Mouse (Mus musculus) neural tube, embryonic 11.5 days (tissue): ENCODE data around the gene Csnk2a2. TPM values are rescaled to one million over a fixed set of nuclear protein-coding genes. Genes with fewer than 3 reads are reported as not detected.

Source experiments
- ATAC-seq: fragments of 200-750 bp; cut with Nextera tagmentation; 2 replicates; pipeline ENCODE4 v1.8.0; 2017; ENCODE audit warnings: moderate number of reproducible peaks, mild to moderate bottlenecking, moderate TSS enrichment, moderate library complexity; ENCODE audit not compliant: insufficient read depth, low FRiP score, low TSS enrichment
- DNase-seq: peaks from one replicate; pipeline ENCODE4 v3.0.0-alpha.2; 2015; ENCODE audit warnings: low spot score
- H3K27ac ChIP-seq: fragments of 300-500 bp; sonication (generic); 2 replicates; pipeline ENCODE4 v1.5.1; 2014; ENCODE audit warnings: low read depth, mild to moderate bottlenecking, low read length
- H3K27me3 ChIP-seq: fragments of 300-500 bp; sonication (generic); 2 replicates; pipeline ENCODE4 v1.6.1; 2014; ENCODE audit warnings: mild to moderate bottlenecking, low read length, mixed read lengths; ENCODE audit not compliant: control insufficient read depth, insufficient read depth
- H3K36me3 ChIP-seq: fragments of 300-500 bp; sonication (generic); 2 replicates; pipeline ENCODE4 v1.6.1; 2014; ENCODE audit warnings: mild to moderate bottlenecking, low read length, moderate library complexity, mixed read lengths; ENCODE audit not compliant: control insufficient read depth, insufficient read depth
- H3K4me1 ChIP-seq: fragments of 300-500 bp; sonication (generic); 2 replicates; pipeline ENCODE4 v1.6.1; 2014; ENCODE audit warnings: low read length, mixed read lengths; ENCODE audit not compliant: control insufficient read depth, insufficient read depth
- H3K4me2 ChIP-seq: fragments of 300-500 bp; sonication (generic); 2 replicates; pipeline ENCODE4 v1.6.1; 2014; ENCODE audit warnings: low read depth, mild to moderate bottlenecking, moderate library complexity
- H3K4me3 ChIP-seq: fragments of 300-500 bp; sonication (generic); 2 replicates; pipeline ENCODE4 v1.5.1; 2014; ENCODE audit warnings: low read depth, low read length
- H3K9ac ChIP-seq: fragments of 300-500 bp; sonication (generic); 2 replicates; pipeline ENCODE4 v1.6.1; 2014; ENCODE audit warnings: mild to moderate bottlenecking, low read length
- H3K9me3 ChIP-seq: fragments of 300-500 bp; sonication (generic); 2 replicates; pipeline ENCODE4 v1.6.1; 2016; ENCODE audit warnings: low read length; ENCODE audit not compliant: control insufficient read depth
- WGBS: fragments of 180-500 bp; shearing (Covaris S2); extraction: QIAGEN DNeasy Blood & Tissue Kit; methylation state at CpG from one replicate; pipeline ENCODE4 v1.1.7; 2014; 5-methylcytosine and 5-hydroxymethylcytosine counted together
- polyA plus RNA-seq: library from polyadenylated mRNA; unstranded; fragments of >200 nt; fragmentation: Nextera tagmentation; extraction: Ambion mirVana; gene quantifications from 2 replicates; pipeline ENCODE4 v1.2.1, GENCODE M21; 2014

Gene Csnk2a2
- polyA plus RNA-seq, 1 experiment from 2014 or later: 18.3 TPM

- no peak overlapping the region for H3K9ac ChIP-seq
- no peak overlapping the region for H3K4me2 ChIP-seq
- H3K4me3 ChIP-seq: no peak overlapping the region
- ATAC-seq (no peak), DNase-seq (no peak)
- H3K27me3 ChIP-seq: no peaks in the 10 kb centered on the region
- no peaks in the 10 kb centered on the region for H3K36me3 ChIP-seq
- no peak overlapping the region for H3K27ac ChIP-seq
- H3K4me1 ChIP-seq: no peaks in the 10 kb centered on the region
- WGBS: 80% methylated on average over 6 of the region's 6 CpGs
- H3K9me3 ChIP-seq: no peaks in the 10 kb centered on the region
Observed at GRCm38 (mm10) chr8:95495444-95495843, 5.6 kb upstream of the Csnk2a2 start.

- 63% methylated on average over 4 of the region's 4 CpGs for WGBS
Observed at GRCm38 (mm10) chr8:95492057-95492456, 2.2 kb upstream of the Csnk2a2 start.

GRCm38 (mm10) chr8:95488698-95489332, 1.0 kb downstream of the Csnk2a2 start:
- ATAC-seq: peak; percentile 92
- peaks cover 3% of the 10 kb centered on the region; the same call in 1 of the 2 replicates for H3K4me1 ChIP-seq
- H3K27me3 ChIP-seq: no peaks in the 10 kb centered on the region
- peak overlapping the region; percentile 95 for H3K9ac ChIP-seq
- H3K9me3 ChIP-seq: no peaks in the 10 kb centered on the region
- peak overlapping the region; percentile 95 for H3K4me2 ChIP-seq
- WGBS: 5% methylated on average over 7 of the region's 42 CpGs
- H3K36me3 ChIP-seq: peaks cover 6% of the 10 kb centered on the region; the same call in 1 of the 2 replicates
- DNase-seq: peak; percentile 89
- peak overlapping the region; percentile 44; the same call in 1 of the 2 replicates for H3K27ac ChIP-seq
- H3K4me3 ChIP-seq: peak overlapping the region; percentile 99

More at GRCm38 (mm10) chr8:95492057-95492456, 2.2 kb upstream of the Csnk2a2 start:
- Histone ChIP-seq H3K4me3 (no peak overlapping the region), H3K9ac (no peak overlapping the region), H3K9me3 (no peaks in the 10 kb centered on the region), H3K27ac (no peak overlapping the region), H3K36me3 (no peaks in the 10 kb centered on the region), H3K27me3 (no peaks in the 10 kb centered on the region), H3K4me2 (no peak overlapping the region), H3K4me1 (peaks cover 3% of the 10 kb centered on the region; the same call in 1 of the 2 replicates)
- DNase-seq: no peak
- no peak for ATAC-seq

- H3K27ac ChIP-seq: peak overlapping the region; percentile 44; the same call in 1 of the 2 replicates
Observed at GRCm38 (mm10) chr8:95487800-95488697, 1.8 kb downstream of the Csnk2a2 start.

GRCm38 (mm10) chr8:95470008-95470407, 19.8 kb downstream of the Csnk2a2 start:
- ATAC-seq (no peak), DNase-seq (no peak)
- H3K4me3 ChIP-seq: no peak overlapping the region
- H3K36me3 ChIP-seq: peaks cover 11% of the 10 kb centered on the region
- no peaks in the 10 kb centered on the region for H3K27me3 ChIP-seq
- H3K4me1 ChIP-seq: no peaks in the 10 kb centered on the region
- no peak overlapping the region for H3K27ac ChIP-seq
- no peaks in the 10 kb centered on the region for H3K9me3 ChIP-seq
- WGBS: 98% methylated on average over 4 of the region's 4 CpGs
- H3K4me2 ChIP-seq: no peak overlapping the region
- no peak overlapping the region for H3K9ac ChIP-seq

More at GRCm38 (mm10) chr8:95487800-95488697, 1.8 kb downstream of the Csnk2a2 start:
- 1% methylated on average over 24 of the region's 95 CpGs for WGBS
- H3K9me3 ChIP-seq: no peaks in the 10 kb centered on the region
- peak overlapping the region; percentile 99 for H3K4me3 ChIP-seq
- DNase-seq (no peak), ATAC-seq (peak; percentile 39)
- H3K4me1 ChIP-seq: peaks cover 3% of the 10 kb centered on the region; the same call in 1 of the 2 replicates
- no peaks in the 10 kb centered on the region for H3K27me3 ChIP-seq
- peak overlapping the region; percentile 95 for H3K4me2 ChIP-seq
- peak overlapping the region; percentile 95 for H3K9ac ChIP-seq
- H3K36me3 ChIP-seq: peaks cover 9% of the 10 kb centered on the region; the same call in 1 of the 2 replicates

GRCm38 (mm10) chr8:95468995-95469394, 20.8 kb downstream of the Csnk2a2 start:
- H3K36me3 ChIP-seq: peaks cover 11% of the 10 kb centered on the region
- ATAC-seq: no peak

GRCm38 (mm10) chr8:95466543-95466942, 23.3 kb downstream of the Csnk2a2 start:
- Histone ChIP-seq H3K27ac (no peak overlapping the region), H3K9me3 (no peaks in the 10 kb centered on the region), H3K36me3 (no peaks in the 10 kb centered on the region), H3K27me3 (no peaks in the 10 kb centered on the region), H3K4me3 (no peak overlapping the region), H3K9ac (no peak overlapping the region), H3K4me1 (no peaks in the 10 kb centered on the region), H3K4me2 (no peak overlapping the region)
- 82% methylated on average over 2 of the region's 2 CpGs for WGBS
- DNase-seq (no peak), ATAC-seq (no peak)

More at GRCm38 (mm10) chr8:95468995-95469394, 20.8 kb downstream of the Csnk2a2 start:
- H3K27ac ChIP-seq: no peak overlapping the region
- no peaks in the 10 kb centered on the region for H3K9me3 ChIP-seq
- no peak overlapping the region for H3K4me2 ChIP-seq
- 88% methylated on average over 3 of the region's 3 CpGs for WGBS
- H3K4me1 ChIP-seq: no peaks in the 10 kb centered on the region
- no peak for DNase-seq
- H3K4me3 ChIP-seq: no peak overlapping the region
- H3K27me3 ChIP-seq: no peaks in the 10 kb centered on the region
- H3K9ac ChIP-seq: no peak overlapping the region

GRCm38 (mm10) chr8:95452518-95452917, 37.3 kb downstream of the Csnk2a2 start:
- no peak overlapping the region for H3K27ac ChIP-seq
- H3K4me2 ChIP-seq: no peak overlapping the region
- no peak overlapping the region for H3K4me3 ChIP-seq
- H3K27me3 ChIP-seq: no peaks in the 10 kb centered on the region
- H3K4me1 ChIP-seq: no peaks in the 10 kb centered on the region
- ATAC-seq (no peak), DNase-seq (no peak)
- H3K9me3 ChIP-seq: no peaks in the 10 kb centered on the region
- peaks cover 19% of the 10 kb centered on the region for H3K36me3 ChIP-seq
- H3K9ac ChIP-seq: no peak overlapping the region
- WGBS: 81% methylated on average over 8 of the region's 8 CpGs
